Mouse (Mus musculus) urinary bladder, postnatal 36 days (tissue): ENCODE results near the gene Ap3d1.

Source experiments
- DNase-seq, 2 experiments: peaks; one replicate each; pipeline ENCODE4 v3.0.0; 2022; ENCODE audit warnings: low spot score in 2 of 2, mixed read lengths in 1 of 2

Gene Ap3d1

GRCm38 (mm10) chr10:80742180-80742978 is at the start of gene Ap3d1:
Gene Ap3d1 (minus strand): TSS chr10:80742264.
- peak; percentile 97 to 98 for DNase-seq

DNA sequence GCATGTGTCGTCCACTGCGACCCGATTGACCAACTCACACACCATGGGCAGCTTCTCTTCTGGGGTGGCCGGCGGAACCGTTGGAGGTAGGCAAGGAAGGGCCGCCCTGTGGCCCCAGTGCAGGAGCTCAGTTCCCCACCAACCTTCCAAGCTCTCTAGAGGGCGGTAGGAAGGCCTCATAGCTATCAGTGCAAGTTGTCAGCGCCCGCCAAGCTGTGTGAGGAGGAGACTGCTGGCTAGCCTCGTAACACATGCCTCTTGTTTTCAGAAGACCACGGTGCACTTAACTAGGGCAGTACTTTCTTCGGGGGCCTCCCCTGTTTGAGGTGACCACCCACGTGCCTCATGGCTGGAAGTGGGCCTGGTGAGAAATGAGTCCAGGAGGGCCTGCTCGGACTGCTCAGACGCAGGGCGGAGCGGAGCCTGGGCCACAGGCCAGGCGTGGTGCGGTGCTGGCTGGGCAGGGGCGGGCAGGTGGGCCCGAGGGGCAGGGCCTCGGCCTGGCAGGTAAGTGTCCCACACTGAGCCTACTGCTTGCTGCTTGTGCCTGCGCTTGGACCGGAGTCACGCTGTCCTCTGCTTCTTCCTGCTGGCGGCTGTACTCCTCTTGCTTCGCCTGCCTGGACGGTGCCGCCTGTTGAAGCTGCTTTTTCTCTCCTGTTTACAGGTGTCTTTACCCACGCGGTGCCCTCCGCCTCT is 49.6 kb upstream of the Ap3d1 start:
- no peak for DNase-seq

GRCm38 (mm10) chr10:80790761-80791404 is 48.8 kb upstream of the Ap3d1 start:
- DNase-seq = no peak

- no peak for DNase-seq
These were observed 45.5 kb upstream of the Ap3d1 start for GRCm38 (mm10) chr10:80787517-80787916.

DNA sequence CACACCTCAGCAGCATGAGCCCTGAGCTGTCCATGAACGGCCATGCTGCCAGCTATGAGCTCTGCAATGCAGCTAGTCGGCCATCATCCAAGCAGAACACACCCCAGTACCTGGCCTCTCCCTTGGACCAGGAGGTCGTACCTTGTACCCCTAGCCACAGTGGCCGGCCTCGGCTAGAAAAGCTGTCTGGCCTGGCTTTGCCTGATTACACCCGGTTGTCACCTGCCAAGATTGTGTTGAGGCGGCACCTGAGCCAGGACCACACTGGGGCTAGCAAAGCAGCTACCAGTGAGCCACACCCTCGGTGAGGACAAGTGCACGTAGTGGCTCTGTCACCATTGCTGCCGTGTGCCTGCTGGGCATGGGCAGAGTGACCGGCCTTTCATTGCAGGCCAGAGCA is 43.9 kb upstream of the Ap3d1 start:
- no peak for DNase-seq

- no peak for DNase-seq
These were observed 42.8 kb upstream of the Ap3d1 start for GRCm38 (mm10) chr10:80784871-80785270.

- DNase-seq = no peak
These were observed 42.2 kb upstream of the Ap3d1 start for GRCm38 (mm10) chr10:80784302-80784701.

DNA sequence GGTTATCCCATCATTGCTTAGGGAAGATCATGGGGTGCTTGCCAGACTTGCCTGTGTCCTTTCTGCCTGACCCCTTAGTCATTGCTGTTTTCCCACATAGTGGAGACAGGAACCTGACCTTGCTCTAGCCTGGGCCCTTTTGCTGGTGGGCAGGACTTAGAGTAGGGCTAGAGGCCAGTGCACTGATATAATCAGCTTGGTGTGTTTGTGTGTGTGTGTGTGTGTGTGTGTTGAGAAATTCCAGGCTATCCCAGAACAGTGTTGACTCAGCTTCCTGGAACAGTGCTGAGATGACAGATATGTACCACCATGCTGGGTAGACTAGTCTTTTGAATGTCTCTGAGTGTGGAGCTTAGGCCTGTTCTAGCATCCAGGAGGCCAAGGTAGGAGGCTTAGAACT is 37.5 kb upstream of the Ap3d1 start:
- no peak for DNase-seq

GRCm38 (mm10) chr10:80777123-80777522 is 35.1 kb upstream of the Ap3d1 start:
- DNase-seq = no peak

GRCm38 (mm10) chr10:80776358-80776869 is 34.4 kb upstream of the Ap3d1 start:
- no peak for DNase-seq

DNA sequence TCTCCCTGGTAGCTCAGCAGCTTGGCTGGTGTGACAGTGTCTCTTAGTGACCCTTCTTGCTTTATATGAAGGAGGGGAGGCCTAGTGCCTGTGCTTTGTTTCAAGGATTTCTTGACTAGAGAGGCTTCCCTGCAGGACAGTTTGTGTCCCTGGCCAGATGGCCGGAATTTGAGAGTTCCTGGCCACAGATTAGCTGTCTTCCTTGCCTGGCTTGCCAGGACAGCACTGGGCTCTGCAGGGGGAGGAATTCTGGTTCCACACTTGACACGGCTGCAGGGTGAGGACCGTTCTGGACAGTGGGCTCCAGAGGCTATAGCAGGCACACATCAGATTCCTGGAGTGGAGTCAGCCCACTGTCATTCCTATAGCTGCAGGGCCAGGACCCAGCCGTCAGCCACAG is 33.7 kb upstream of the Ap3d1 start:
- DNase-seq = no peak

DNA sequence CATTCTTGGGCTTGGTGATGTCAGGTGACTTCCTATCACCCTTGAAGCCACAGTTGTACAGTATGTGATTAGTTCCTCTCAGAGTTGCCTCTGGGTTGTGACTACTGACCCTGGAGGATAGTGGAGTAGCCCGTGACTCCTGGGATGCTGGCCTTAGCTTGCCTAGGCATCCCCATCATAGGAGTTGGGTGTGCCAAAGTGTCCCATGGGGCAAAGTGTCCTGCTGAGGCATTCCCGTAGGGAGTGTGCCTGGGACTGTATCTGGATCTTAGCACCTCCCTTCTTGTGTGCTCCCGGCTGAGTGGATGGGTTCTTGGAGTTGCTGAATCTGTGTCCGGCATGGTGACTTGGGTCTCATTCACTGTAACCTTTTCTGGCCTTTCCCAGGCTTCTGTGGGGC is 32.9 kb upstream of the Ap3d1 start:
- DNase-seq = no peak

- DNase-seq = peak; percentile 61 to 76
These were observed 32.5 kb upstream of the Ap3d1 start for GRCm38 (mm10) chr10:80774549-80774948.

DNA sequence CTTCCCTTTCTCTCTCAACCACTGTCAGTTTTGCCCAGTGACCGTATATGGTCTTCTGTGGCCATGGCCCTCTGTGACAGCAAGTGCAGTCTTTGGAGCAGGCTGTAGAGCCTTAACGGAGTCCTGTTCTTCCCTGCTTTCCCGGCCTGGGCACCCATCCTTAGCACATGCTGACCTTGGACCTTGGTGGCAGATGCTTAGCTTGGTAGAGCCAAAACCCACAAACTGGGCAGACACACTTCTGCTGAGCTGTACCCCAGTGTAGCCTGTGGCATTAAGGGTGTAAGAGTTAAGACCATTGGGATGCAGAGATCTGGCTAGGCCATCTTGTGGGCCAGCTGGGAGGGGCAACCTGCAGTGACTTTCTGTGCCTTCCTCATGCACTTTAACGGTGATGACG is 31.8 kb upstream of the Ap3d1 start:
- DNase-seq = no peak

DNA sequence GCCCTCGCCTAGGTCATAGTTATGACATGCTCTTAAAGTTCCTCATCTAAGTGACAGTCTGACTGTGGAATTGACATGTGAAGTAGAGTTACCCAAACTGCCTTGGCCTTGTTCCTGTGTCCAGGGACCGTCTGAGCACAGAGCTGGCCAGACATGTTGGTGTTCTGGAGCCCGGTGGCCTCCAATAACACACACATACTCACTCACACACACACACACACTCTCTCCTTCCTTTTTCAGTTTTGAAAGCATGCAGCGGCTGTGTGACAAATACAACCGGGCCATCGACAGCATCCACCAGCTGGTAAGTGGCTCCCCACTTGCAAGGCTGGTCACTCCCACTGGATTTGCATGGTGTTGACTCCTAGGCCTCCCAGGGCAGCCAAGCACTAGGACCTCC is 26.3 kb upstream of the Ap3d1 start:
- DNase-seq = no peak

DNA sequence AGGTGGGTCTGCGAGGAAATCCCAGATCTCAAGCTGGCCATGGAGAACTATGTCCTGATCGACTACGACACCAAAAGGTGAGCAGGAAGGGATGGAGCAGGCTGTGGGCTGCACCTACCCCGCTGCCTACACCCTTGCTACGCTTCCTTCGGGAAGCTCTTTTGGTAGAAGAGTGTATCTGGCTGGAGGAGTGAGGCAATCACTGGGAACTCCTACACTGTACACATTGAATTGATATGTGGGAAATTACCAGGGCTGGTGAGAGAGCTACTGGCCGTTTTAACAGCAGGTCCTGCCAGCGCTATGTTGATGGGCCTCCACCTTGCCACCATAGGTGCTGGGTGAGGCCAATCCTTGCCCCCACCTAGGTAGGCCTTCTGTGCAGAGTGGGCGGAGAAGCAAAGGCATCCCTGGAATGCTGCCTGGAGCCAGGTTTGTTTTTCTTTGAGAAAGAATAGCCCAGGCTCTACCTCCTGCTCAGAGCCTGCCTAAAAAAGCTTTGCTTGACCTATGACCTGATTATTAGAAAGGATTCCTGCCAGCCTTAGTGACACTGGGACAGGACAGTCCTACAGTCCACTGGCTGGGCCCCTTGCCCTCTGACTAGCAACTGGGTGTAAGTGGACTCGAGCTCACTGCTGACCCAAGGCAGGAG is 24.2 kb upstream of the Ap3d1 start:
- no peak for DNase-seq

DNA sequence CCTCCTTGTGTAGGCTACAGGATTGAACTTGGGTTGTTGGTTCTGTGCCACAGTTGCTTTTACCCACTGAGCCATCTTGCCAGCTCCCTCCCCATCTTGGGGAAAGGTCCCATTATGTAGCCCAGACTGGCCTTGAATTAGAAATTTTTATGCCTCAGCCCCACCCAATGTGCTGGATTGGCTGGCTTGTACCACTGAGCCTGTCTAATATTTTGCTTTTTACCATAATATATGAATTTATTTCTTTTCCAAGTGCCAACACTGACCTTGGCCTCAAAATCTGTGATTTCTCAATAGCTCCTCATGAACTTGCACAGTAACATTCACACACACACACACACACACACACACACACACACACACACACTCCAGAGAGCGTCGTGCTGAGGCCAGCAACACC is 23.7 kb upstream of the Ap3d1 start:
- DNase-seq = no peak

- DNase-seq = no peak
These were observed 21.4 kb upstream of the Ap3d1 start for GRCm38 (mm10) chr10:80763502-80763901.

- DNase-seq = no peak
These were observed 19.8 kb upstream of the Ap3d1 start for GRCm38 (mm10) chr10:80761821-80762220.

DNA sequence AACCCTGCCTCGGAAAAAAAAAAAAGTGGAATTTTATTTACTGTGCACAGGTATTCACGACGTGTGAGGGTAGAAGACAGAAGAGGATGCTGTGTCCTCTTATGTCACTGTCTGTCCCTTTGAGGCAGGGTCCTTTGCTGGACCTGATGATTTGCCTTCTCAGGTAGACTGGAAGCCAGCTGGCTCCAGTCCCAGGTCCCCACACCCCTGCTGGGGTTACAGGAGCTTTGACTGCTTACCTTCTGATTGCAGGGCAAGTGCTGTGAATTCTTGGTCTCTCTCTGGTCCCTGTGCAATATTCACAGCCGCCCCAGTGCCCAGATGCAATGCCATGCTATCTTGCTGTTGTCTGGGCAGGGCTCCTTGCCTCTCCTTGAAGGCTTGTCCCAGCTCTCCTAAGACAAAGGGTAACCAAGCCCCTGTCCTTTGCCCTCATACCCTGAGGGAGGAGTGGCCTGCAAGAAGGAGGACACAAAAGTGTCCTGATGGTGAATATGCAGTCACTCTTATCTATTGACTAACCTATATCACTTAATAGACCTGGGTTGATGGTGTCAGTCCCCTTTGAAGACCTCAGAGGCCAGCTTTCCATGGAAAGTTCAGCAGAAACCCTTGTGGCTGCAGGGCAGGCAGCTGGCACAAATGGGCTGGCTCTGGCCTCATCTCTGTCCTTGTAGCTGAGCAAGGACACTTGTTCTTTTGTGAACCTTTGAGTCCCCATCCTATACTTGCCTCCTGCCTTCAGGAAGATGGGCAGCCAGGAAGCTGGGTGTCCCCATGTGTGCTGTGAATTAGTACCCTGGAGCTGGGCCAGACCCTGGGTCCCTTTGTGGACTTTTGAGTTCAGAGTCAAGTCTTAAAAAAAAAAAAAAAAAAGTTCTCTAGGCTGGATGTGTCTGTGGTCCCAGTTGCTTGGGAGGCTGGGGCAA is 18.8 kb upstream of the Ap3d1 start:
- no peak for DNase-seq

- no peak for DNase-seq
These were observed 16.6 kb upstream of the Ap3d1 start for GRCm38 (mm10) chr10:80758651-80759050.
